8 mouse cellular contexts compared by ENCODE assay signal in the genomic region with DNA sequence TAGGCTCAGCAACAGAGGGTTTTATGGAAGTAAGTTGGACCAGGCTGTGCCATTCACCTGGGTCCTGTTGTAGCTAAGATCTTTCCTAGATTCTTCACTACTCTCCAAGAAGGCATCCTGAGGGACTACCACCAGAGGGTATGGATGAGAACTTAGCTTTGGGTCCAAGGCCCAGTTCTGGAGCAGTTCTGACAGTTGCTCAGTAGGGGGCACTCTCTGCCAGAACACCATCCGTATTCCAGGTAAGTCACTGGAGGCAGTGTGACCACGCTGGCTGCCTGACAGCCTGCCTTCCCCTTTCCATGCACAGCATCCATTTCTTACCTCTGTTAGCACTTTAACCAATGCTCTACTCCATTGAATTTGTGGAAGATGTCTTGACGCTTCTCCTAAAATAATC.
DNase-seq lines count a peak whose midpoint lies in the region; ATAC-seq and TF ChIP-seq lines count a peak whose summit lies in the region.

No protein-coding gene starts in this region.

- no peaks in the 10 kb centered on the region for H3K4me1 ChIP-seq in liver, adult 2 months (ENCODE audit: control insufficient read depth, insufficient read depth, low read length)
- H3K4me1 ChIP-seq in liver, embryonic 11.5 days (replicated peaks; ENCODE audit: control insufficient read depth, insufficient read depth, low read length): no peaks in the 10 kb centered on the region
- H3K4me1 ChIP-seq in kidney, adult 2 months (ENCODE audit: control insufficient read depth, insufficient read depth, low read length): no peaks in the 10 kb centered on the region
- no peaks in the 10 kb centered on the region for H3K4me1 ChIP-seq in neural tube, embryonic 15.5 days
- peaks cover 4% of the 10 kb centered on the region for H3K4me1 ChIP-seq in testis, adult 2 months (ENCODE audit: control insufficient read depth, insufficient read depth, low read length)

- H3K27me3 ChIP-seq in liver, adult 2 months (ENCODE audit: control insufficient read depth, insufficient read depth, low read length): no peaks in the 10 kb centered on the region
- no peaks in the 10 kb centered on the region for H3K27me3 ChIP-seq in liver, embryonic 11.5 days (replicated peaks; ENCODE audit: control insufficient read depth, insufficient read depth, low read length)
- no peaks in the 10 kb centered on the region for H3K27me3 ChIP-seq in kidney, adult 2 months (replicated peaks; ENCODE audit: control insufficient read depth, insufficient read depth, low read length)
- no peaks in the 10 kb centered on the region for H3K27me3 ChIP-seq in neural tube, embryonic 15.5 days (replicated peaks)
- H3K27me3 ChIP-seq in testis, adult 2 months (ENCODE audit: control insufficient read depth, insufficient read depth, low read length): no peaks in the 10 kb centered on the region

- H3K9me3 ChIP-seq in liver, embryonic 11.5 days (ENCODE audit: control insufficient read depth, low read length): no peaks in the 10 kb centered on the region
- no peaks in the 10 kb centered on the region for H3K9me3 ChIP-seq in neural tube, embryonic 15.5 days (replicated peaks)

- no peak overlapping the region for H3K4me3 ChIP-seq in liver, adult 2 months (ENCODE audit: insufficient read depth, low read depth, low read length)
- no peak overlapping the region for H3K4me3 ChIP-seq in liver, embryonic 11.5 days (ENCODE audit: low read depth, low read length)
- H3K4me3 ChIP-seq in kidney, adult 2 months (ENCODE audit: insufficient read depth, low read depth, low read length): no peak overlapping the region
- H3K4me3 ChIP-seq in neural tube, embryonic 15.5 days (replicated peaks): no peak overlapping the region
- H3K4me3 ChIP-seq in testis, adult 2 months (ENCODE audit: control insufficient read depth, low read depth, low read length): no peak overlapping the region

- intact Hi-C loops in left cerebral cortex, postnatal 36 days (cut with DNase I): loop anchor here (2.0 to 10.0 kb wide), 3 partner anchors 318 to 628 kb away; no protein-coding TSS in a partner anchor

- no peak overlapping the region for H3K27ac ChIP-seq in liver, adult 2 months (replicated peaks; ENCODE audit: insufficient read depth, low read depth, low read length)
- no peak overlapping the region for H3K27ac ChIP-seq in liver, embryonic 11.5 days (ENCODE audit: low read depth, low read length)
- no peak overlapping the region for H3K27ac ChIP-seq in kidney, adult 2 months (ENCODE audit: insufficient read depth, low read depth, low read length)
- H3K27ac ChIP-seq in neural tube, embryonic 15.5 days (replicated peaks): no peak overlapping the region
- no peak overlapping the region for H3K27ac ChIP-seq in testis, adult 2 months (ENCODE audit: control insufficient read depth, insufficient read depth, low read depth, low read length)

- no peak overlapping the region for H3K9ac ChIP-seq in liver, adult 2 months (ENCODE audit: low read depth, low read length)
- H3K9ac ChIP-seq in liver, embryonic 11.5 days (ENCODE audit: low read depth, low read length): no peak overlapping the region
- H3K9ac ChIP-seq in neural tube, embryonic 15.5 days (replicated peaks): no peak overlapping the region

- no peak overlapping the region for H3K4me2 ChIP-seq in liver, embryonic 11.5 days
- H3K4me2 ChIP-seq in neural tube, embryonic 15.5 days: no peak overlapping the region

- H3K36me3 ChIP-seq in liver, adult 2 months (ENCODE audit: control insufficient read depth, insufficient read depth, low read length): no peaks in the 10 kb centered on the region
- H3K36me3 ChIP-seq in liver, embryonic 11.5 days (ENCODE audit: control insufficient read depth, insufficient read depth, low read length): no peaks in the 10 kb centered on the region
- no peaks in the 10 kb centered on the region for H3K36me3 ChIP-seq in kidney, adult 2 months (ENCODE audit: control insufficient read depth, insufficient read depth, low read length)
- no peaks in the 10 kb centered on the region for H3K36me3 ChIP-seq in neural tube, embryonic 15.5 days
- H3K36me3 ChIP-seq in testis, adult 2 months (ENCODE audit: control insufficient read depth, insufficient read depth, low read length): no peaks in the 10 kb centered on the region

- peak; percentile 85 for TF ChIP-seq CTCF in liver, adult 2 months (IDR thresholded peaks at IDR 0.05; ENCODE audit: low read depth, low read length)
- TF ChIP-seq CTCF in kidney, adult 2 months (conservative IDR thresholded peaks at IDR 0.05; ENCODE audit: insufficient read depth, insufficient read length, low read depth, low read length): peak; percentile 96
- TF ChIP-seq CTCF in testis, adult 2 months (IDR thresholded peaks at IDR 0.05; ENCODE audit: control insufficient read depth, insufficient read depth, insufficient replicate concordance, low read depth, low read length): peak; percentile 81; the same call in 1 of the 2 replicates

- DNase-seq in liver, adult 2 months (ENCODE audit: extremely low read depth, low read depth, low spot score): peak; percentile 24
- no peak for DNase-seq in liver, embryonic 11.5 days (ENCODE audit: low spot score)
- DNase-seq in cerebellum, adult 11-12 months: peak; percentile 29
- DNase-seq in frontal cortex, adult 2 months (ENCODE audit: extremely low spot score in 1 of 2, low spot score in 1 of 2): peak; percentile 35 to 86
- peak; percentile 85 for DNase-seq in kidney, adult 2 months
- peak; percentile 55 to 66 for DNase-seq in left cerebral cortex, postnatal 36 days (ENCODE audit: low spot score in 2 of 2)

- no peaks in the 10 kb centered on the region for H3K79me2 ChIP-seq in liver, adult 2 months (ENCODE audit: control insufficient read depth, insufficient read depth, low read length)

- ATAC-seq in liver, embryonic 11.5 days (replicated peaks; ENCODE audit: low FRiP score): no peak
- peak; percentile 57; the same call in 1 of the 2 replicates for ATAC-seq in neural tube, embryonic 15.5 days (ENCODE audit: low FRiP score)

- no peak for TF ChIP-seq POLR2A in liver, adult 2 months (IDR thresholded peaks at IDR 0.05; ENCODE audit: extremely low read depth, insufficient read depth, low read length)
- no peak for TF ChIP-seq POLR2A in kidney, adult 2 months (IDR thresholded peaks at IDR 0.05; ENCODE audit: low read depth, low read length)
- TF ChIP-seq POLR2A in testis, adult 2 months (IDR thresholded peaks at IDR 0.05; ENCODE audit: control insufficient read depth, low read depth, low read length): no peak

- 25% methylated on average over 3 of the region's 3 CpGs for WGBS in liver, adult 2 months
- WGBS in liver, embryonic 11.5 days: 14% methylated on average over 3 of the region's 3 CpGs
- 12% methylated on average over 3 of the region's 3 CpGs for WGBS in kidney, adult 2 months
- WGBS in neural tube, embryonic 15.5 days: 21% methylated on average over 3 of the region's 3 CpGs
